Mouse (Mus musculus): Measurements from ENCODE around the gene Dnaja2. TPM values are rescaled to one million over a fixed set of nuclear protein-coding genes. Genes with fewer than 3 reads are reported as not detected.
A peak's percentile ranks its signal among the peaks of the same experiment; 100 is the strongest.

Gene Dnaja2
- total and polyA plus RNA-seq, 2 experiments from 2014 or later = 87.3 to 164 TPM

- H3K27me3 ChIP-seq (ENCODE audit: insufficient read depth, low read length) = no peaks in the 10 kb centered on the region
- H3K4me3 ChIP-seq (ENCODE audit: low read depth, low read length) = no peak overlapping the region
- H3K9me3 ChIP-seq (ENCODE audit: low read length) = no peaks in the 10 kb centered on the region
- no peak overlapping the region for H3K4me2 ChIP-seq (ENCODE audit: low read depth)
- no peak overlapping the region for H3K27ac ChIP-seq (ENCODE audit: low read depth, low read length)
- no peak overlapping the region for H3K9ac ChIP-seq
- WGBS = 9% methylated on average over 6 of the region's 6 CpGs
- TF ChIP-seq CTCF (IDR thresholded peaks at IDR 0.05; ENCODE audit: low read depth) = no peak
- DNase-seq (peak; percentile 17), ATAC-seq (no peak)
- H3K36me3 ChIP-seq (ENCODE audit: insufficient read depth) = no peaks in the 10 kb centered on the region
- no peaks in the 10 kb centered on the region for H3K4me1 ChIP-seq (ENCODE audit: insufficient read depth)
Measured at GRCm38 (mm10) chr8:85595391-85595790, 40.2 kb upstream of the Dnaja2 start.

- H3K27me3 ChIP-seq (ENCODE audit: insufficient read depth, low read length) = no peaks in the 10 kb centered on the region
- 47% methylated on average over 3 of the region's 3 CpGs for WGBS
- H3K4me2 ChIP-seq (ENCODE audit: low read depth) = no peak overlapping the region
- no peak for TF ChIP-seq CTCF (IDR thresholded peaks at IDR 0.05; ENCODE audit: low read depth)
- no peak overlapping the region for H3K4me3 ChIP-seq (ENCODE audit: low read depth, low read length)
- H3K36me3 ChIP-seq (ENCODE audit: insufficient read depth) = no peaks in the 10 kb centered on the region
- no peak for DNase-seq
- H3K9me3 ChIP-seq (ENCODE audit: low read length) = no peaks in the 10 kb centered on the region
- H3K4me1 ChIP-seq (ENCODE audit: insufficient read depth) = no peaks in the 10 kb centered on the region
- no peak overlapping the region for H3K27ac ChIP-seq (ENCODE audit: low read depth, low read length)
- H3K9ac ChIP-seq = no peak overlapping the region
- no peak for ATAC-seq
Measured at GRCm38 (mm10) chr8:85594983-85595382, 39.8 kb upstream of the Dnaja2 start.

- TF ChIP-seq CTCF (IDR thresholded peaks at IDR 0.05; ENCODE audit: low read depth) = no peak
- Histone ChIP-seq H3K27ac (ENCODE audit: low read depth, low read length) (no peak overlapping the region), H3K4me3 (ENCODE audit: low read depth, low read length) (no peak overlapping the region), H3K36me3 (ENCODE audit: insufficient read depth) (no peaks in the 10 kb centered on the region), H3K9me3 (ENCODE audit: low read length) (no peaks in the 10 kb centered on the region), H3K9ac (no peak overlapping the region), H3K27me3 (ENCODE audit: insufficient read depth, low read length) (no peaks in the 10 kb centered on the region), H3K4me2 (ENCODE audit: low read depth) (no peak overlapping the region), H3K4me1 (ENCODE audit: insufficient read depth) (no peaks in the 10 kb centered on the region)
- no peak for ATAC-seq
- no peak for DNase-seq
- WGBS = 97% methylated on average over 3 of the region's 3 CpGs
Measured at GRCm38 (mm10) chr8:85593324-85593723, 38.2 kb upstream of the Dnaja2 start.

GRCm38 (mm10) chr8:85591532-85591931, 36.4 kb upstream of the Dnaja2 start:
- WGBS = 95% methylated on average over 1 of the region's 1 CpGs
- Histone ChIP-seq H3K27ac (ENCODE audit: low read depth, low read length) (no peak overlapping the region), H3K4me3 (ENCODE audit: low read depth, low read length) (no peak overlapping the region), H3K9ac (no peak overlapping the region), H3K4me2 (ENCODE audit: low read depth) (no peak overlapping the region), H3K27me3 (ENCODE audit: insufficient read depth, low read length) (no peaks in the 10 kb centered on the region), H3K36me3 (ENCODE audit: insufficient read depth) (no peaks in the 10 kb centered on the region), H3K9me3 (ENCODE audit: low read length) (no peaks in the 10 kb centered on the region), H3K4me1 (ENCODE audit: insufficient read depth) (no peaks in the 10 kb centered on the region)
- ATAC-seq (no peak), DNase-seq (no peak)
- TF ChIP-seq CTCF (IDR thresholded peaks at IDR 0.05; ENCODE audit: low read depth) = no peak

GRCm38 (mm10) chr8:85590258-85590657, 35.1 kb upstream of the Dnaja2 start:
- WGBS = 84% methylated on average over 1 of the region's 1 CpGs
- no peak overlapping the region for H3K4me2 ChIP-seq (ENCODE audit: low read depth)
- no peaks in the 10 kb centered on the region for H3K9me3 ChIP-seq (ENCODE audit: low read length)
- H3K4me1 ChIP-seq (ENCODE audit: insufficient read depth) = no peaks in the 10 kb centered on the region
- ATAC-seq = no peak
- H3K36me3 ChIP-seq (ENCODE audit: insufficient read depth) = no peaks in the 10 kb centered on the region
- H3K27me3 ChIP-seq (ENCODE audit: insufficient read depth, low read length) = no peaks in the 10 kb centered on the region
- no peak overlapping the region for H3K9ac ChIP-seq
- TF ChIP-seq CTCF (IDR thresholded peaks at IDR 0.05; ENCODE audit: low read depth) = no peak
- DNase-seq = no peak
- H3K27ac ChIP-seq (ENCODE audit: low read depth, low read length) = no peak overlapping the region
- H3K4me3 ChIP-seq (ENCODE audit: low read depth, low read length) = no peak overlapping the region

GRCm38 (mm10) chr8:85588596-85588995, 33.5 kb upstream of the Dnaja2 start:
- H3K27ac ChIP-seq (ENCODE audit: low read depth, low read length) = no peak overlapping the region
- H3K9ac ChIP-seq = no peak overlapping the region
- ATAC-seq = no peak
- no peak for TF ChIP-seq CTCF (IDR thresholded peaks at IDR 0.05; ENCODE audit: low read depth)
- no peak overlapping the region for H3K4me3 ChIP-seq (ENCODE audit: low read depth, low read length)
- 88% methylated on average over 2 of the region's 2 CpGs for WGBS
- H3K4me2 ChIP-seq (ENCODE audit: low read depth) = no peak overlapping the region
- H3K4me1 ChIP-seq (ENCODE audit: insufficient read depth) = no peaks in the 10 kb centered on the region
- no peaks in the 10 kb centered on the region for H3K27me3 ChIP-seq (ENCODE audit: insufficient read depth, low read length)
- H3K9me3 ChIP-seq (ENCODE audit: low read length) = no peaks in the 10 kb centered on the region
- no peaks in the 10 kb centered on the region for H3K36me3 ChIP-seq (ENCODE audit: insufficient read depth)
- DNase-seq = no peak

- Histone ChIP-seq H3K4me2 (ENCODE audit: low read depth) (no peak overlapping the region), H3K4me3 (ENCODE audit: low read depth, low read length) (no peak overlapping the region), H3K27ac (ENCODE audit: low read depth, low read length) (no peak overlapping the region), H3K9me3 (ENCODE audit: low read length) (no peaks in the 10 kb centered on the region), H3K27me3 (ENCODE audit: insufficient read depth, low read length) (no peaks in the 10 kb centered on the region), H3K9ac (no peak overlapping the region), H3K36me3 (ENCODE audit: insufficient read depth) (no peaks in the 10 kb centered on the region), H3K4me1 (ENCODE audit: insufficient read depth) (no peaks in the 10 kb centered on the region)
- WGBS = 91% methylated on average over 3 of the region's 3 CpGs
- TF ChIP-seq CTCF (IDR thresholded peaks at IDR 0.05; ENCODE audit: low read depth) = no peak
- no peak for ATAC-seq
- DNase-seq = no peak
Measured at GRCm38 (mm10) chr8:85577666-85578065, 22.5 kb upstream of the Dnaja2 start.

All from forebrain, postnatal 0 days (tissue).